33 mouse cellular contexts compared by ENCODE assay signal in genomic region chr6:47842337-47842736, GRCm38 (mm10). TPM values are rescaled to one million over a fixed set of nuclear protein-coding genes. Genes with fewer than 3 reads are reported as not detected.
A peak's percentile ranks its signal among the peaks of the same experiment; 100 is the strongest.
DNase-seq lines count a peak whose midpoint lies in the region; ATAC-seq and TF ChIP-seq lines count a peak whose summit lies in the region.
"Had no signal": no experiment of that assay in that cellular context is flagged by ENCODE, and none has a peak within 500 bp of the region (broad histone marks: within the 10 kb centered on the region; RNA-seq: fewer than 3 reads in every experiment).

No protein-coding gene starts in this region.

- H3K4me3 ChIP-seq in MEL (ENCODE audit: control insufficient read depth in 1 of 2, insufficient read depth in 1 of 2, low read depth in 2 of 2, low read length in 2 of 2) = no peak overlapping the region
- H3K4me3 ChIP-seq in liver, embryonic 14.5 days (ENCODE audit: insufficient read depth in 1 of 2, low read depth in 2 of 2, low read length in 2 of 2) = no peak overlapping the region
- no peak overlapping the region for H3K4me3 ChIP-seq in liver, postnatal 0 days (ENCODE audit: low read depth, low read length)
- H3K4me3 ChIP-seq in lung, postnatal 0 days (ENCODE audit: low read depth, low read length) = no peak overlapping the region
- no peak overlapping the region for H3K4me3 ChIP-seq in stomach, postnatal 0 days (ENCODE audit: low read depth, low read length)
- H3K4me3 ChIP-seq: embryonic facial prominence, embryonic 10.5 days; embryonic facial prominence, embryonic 13.5 days; forebrain, embryonic 10.5 days; forebrain, embryonic 13.5 days; gastrocnemius, adult 2 months; heart, embryonic 12.5 days; heart, embryonic 15.5 days; hindbrain, embryonic 10.5 days; hindbrain, embryonic 13.5 days had no signal

- DNase-seq in MEL (ENCODE audit: low read depth, low spot score) = peak; percentile 39
- DNase-seq in liver, embryonic 14.5 days (ENCODE audit: low read depth in 3 of 3, low spot score in 3 of 3) = peak in 1 of 3 experiments; percentile 36
- no peak for DNase-seq in liver, postnatal 0 days
- no peak for DNase-seq in gastrocnemius, postnatal 4 days (ENCODE audit: low spot score in 2 of 2)
- no peak for DNase-seq in thymus, postnatal 14 days
- DNase-seq in lung, postnatal 0 days (ENCODE audit: low spot score) = no peak
- no peak for DNase-seq in stomach, postnatal 0 days (ENCODE audit: low spot score)
- DNase-seq: adrenal gland, adult 2 months; adrenal gland, postnatal 14 days; B cell, adult 2 months; cerebellum, adult 11 months; cerebellum, adult 2 months; cerebellum, adult 9-11 months; cerebellum, postnatal 25 days; embryo, embryonic 11 days; gastrocnemius, adult 2 months; gastrocnemius, postnatal 14 days; heart, adult 18-20 months; heart, postnatal 10 days; heart, postnatal 36 days had no signal

- no peak for TF ChIP-seq CTCF in MEL (IDR thresholded peaks at IDR 0.05 in 2 of 3, conservative IDR thresholded peaks at IDR 0.05 in 1 of 3; ENCODE audit: control insufficient read depth in 1 of 3, insufficient read depth in 1 of 3, low read depth in 2 of 3, low read length in 3 of 3, poor library complexity in 1 of 3, severe bottlenecking in 1 of 3)
- no peak for TF ChIP-seq CTCF in liver, embryonic 14.5 days (IDR thresholded peaks at IDR 0.05; ENCODE audit: low read depth)
- TF ChIP-seq CTCF in liver, postnatal 0 days (IDR thresholded peaks at IDR 0.05; ENCODE audit: low read depth) = no peak
- no peak for TF ChIP-seq CTCF in lung, postnatal 0 days (IDR thresholded peaks at IDR 0.05)
- TF ChIP-seq CTCF in stomach, postnatal 0 days (IDR thresholded peaks at IDR 0.05; ENCODE audit: low read depth) = no peak

- H3K79me2 ChIP-seq in MEL (ENCODE audit: control insufficient read depth, insufficient read depth, low read length, poor library complexity) = peaks cover 11% of the 10 kb centered on the region; the same call in 1 of the 2 replicates

- H3K4me2 ChIP-seq in liver, embryonic 14.5 days (ENCODE audit: low read depth) = no peak overlapping the region
- H3K4me2 ChIP-seq in liver, postnatal 0 days (ENCODE audit: low read depth, low read length) = no peak overlapping the region
- no peak overlapping the region for H3K4me2 ChIP-seq in lung, postnatal 0 days (replicated peaks; ENCODE audit: low read depth, low read length)
- no peak overlapping the region for H3K4me2 ChIP-seq in stomach, postnatal 0 days (replicated peaks; ENCODE audit: low read depth)
- H3K4me2 ChIP-seq: embryonic facial prominence, embryonic 13.5 days; forebrain, embryonic 13.5 days; heart, embryonic 12.5 days; heart, embryonic 15.5 days; hindbrain, embryonic 13.5 days had no signal

- no peak for TF ChIP-seq RAD21 in MEL (IDR thresholded peaks at IDR 0.05; ENCODE audit: low read depth, low read length)

- ATAC-seq in erythroblast, adult 5-6 weeks (replicated peaks; ENCODE audit: low FRiP score, poor library complexity, severe bottlenecking) = peak; percentile 68
- ATAC-seq in liver, embryonic 14.5 days (ENCODE audit: insufficient read depth) = peak; percentile 72
- ATAC-seq in liver, postnatal 0 days = peak; percentile 33; the same call in 1 of the 2 replicates
- no peak for ATAC-seq in lung, postnatal 0 days
- no peak for ATAC-seq in stomach, postnatal 0 days (ENCODE audit: low FRiP score, low TSS enrichment)
- ATAC-seq: forebrain, embryonic 13.5 days; forebrain, embryonic 16.5 days; hindbrain, embryonic 16.5 days had no signal

- H3K9ac ChIP-seq in MEL (ENCODE audit: control insufficient read depth, low read depth, low read length, poor library complexity, severe bottlenecking) = no peak overlapping the region
- H3K9ac ChIP-seq in liver, embryonic 14.5 days (replicated peaks) = no peak overlapping the region
- H3K9ac ChIP-seq in liver, postnatal 0 days (replicated peaks) = no peak overlapping the region
- H3K9ac ChIP-seq in lung, postnatal 0 days (replicated peaks; ENCODE audit: low read depth) = no peak overlapping the region
- H3K9ac ChIP-seq in stomach, postnatal 0 days (ENCODE audit: low read length) = no peak overlapping the region
- H3K9ac ChIP-seq: embryonic facial prominence, embryonic 13.5 days; forebrain, embryonic 13.5 days; heart, embryonic 12.5 days; heart, embryonic 15.5 days; hindbrain, embryonic 13.5 days had no signal

- H3K27ac ChIP-seq in MEL (ENCODE audit: control insufficient read depth, low read depth, low read length) = peak overlapping the region; percentile 55
- no peak overlapping the region; the same call in 1 of the 2 replicates for H3K27ac ChIP-seq in liver, embryonic 14.5 days
- H3K27ac ChIP-seq in liver, postnatal 0 days (ENCODE audit: low read depth) = no peak overlapping the region
- no peak overlapping the region for H3K27ac ChIP-seq in lung, postnatal 0 days (ENCODE audit: low read length)
- no peak overlapping the region for H3K27ac ChIP-seq in stomach, postnatal 0 days (replicated peaks)
- H3K27ac ChIP-seq: embryonic facial prominence, embryonic 10.5 days; embryonic facial prominence, embryonic 13.5 days; forebrain, embryonic 10.5 days; forebrain, embryonic 13.5 days; gastrocnemius, adult 2 months; heart, embryonic 15.5 days; hindbrain, embryonic 10.5 days; hindbrain, embryonic 13.5 days had no signal

- peaks cover 8 to 31% of the 10 kb centered on the region in 2 experiments for H3K36me3 ChIP-seq in MEL (ENCODE audit: control insufficient read depth in 1 of 2, insufficient read depth in 2 of 2, low read length in 2 of 2)
- H3K36me3 ChIP-seq in liver, embryonic 14.5 days (replicated peaks; ENCODE audit: control insufficient read depth, insufficient read depth, low read depth) = no peaks in the 10 kb centered on the region
- peaks cover 2% of the 10 kb centered on the region; the same call in 1 of the 2 replicates for H3K36me3 ChIP-seq in liver, postnatal 0 days (replicated peaks; ENCODE audit: insufficient read depth, low read length)
- H3K36me3 ChIP-seq in lung, postnatal 0 days (ENCODE audit: insufficient read depth, low read length) = no peaks in the 10 kb centered on the region
- no peaks in the 10 kb centered on the region; the same call in 1 of the 2 replicates for H3K36me3 ChIP-seq in stomach, postnatal 0 days (ENCODE audit: control insufficient read depth, insufficient read depth, low read length)
- H3K36me3 ChIP-seq: heart, embryonic 15.5 days had no signal

- WGBS in liver, embryonic 14.5 days (ENCODE audit: insufficient replicate concordance) = 79% methylated on average over 1 of the region's 1 CpGs
- WGBS in liver, postnatal 0 days (ENCODE audit: insufficient replicate concordance) = 79% methylated on average over 1 of the region's 1 CpGs
- 96% methylated on average over 1 of the region's 1 CpGs for WGBS in lung, postnatal 0 days
- 86% methylated on average over 1 of the region's 1 CpGs for WGBS in stomach, postnatal 0 days

- peak; percentile 32 to 39; a peak in 2 of 4 replicates for TF ChIP-seq EP300 in MEL (IDR thresholded peaks at IDR 0.05; ENCODE audit: low read depth in 1 of 2, low read length in 2 of 2)
- no peak for TF ChIP-seq EP300 in liver, embryonic 14.5 days (IDR thresholded peaks at IDR 0.05; ENCODE audit: low read depth)
- TF ChIP-seq EP300 in liver, postnatal 0 days (IDR thresholded peaks at IDR 0.05; ENCODE audit: low read depth) = no peak
- TF ChIP-seq EP300 in lung, postnatal 0 days (IDR thresholded peaks at IDR 0.05) = no peak
- TF ChIP-seq EP300 in stomach, postnatal 0 days (optimal IDR thresholded peaks at IDR 0.05) = no peak

- peaks cover 16% of the 10 kb centered on the region in 2 experiments for H3K4me1 ChIP-seq in MEL (ENCODE audit: control insufficient read depth in 1 of 2, insufficient read depth in 2 of 2, low read length in 2 of 2)
- H3K4me1 ChIP-seq in liver, embryonic 14.5 days (replicated peaks; ENCODE audit: control insufficient read depth in 2 of 2, insufficient read depth in 2 of 2, low read length in 1 of 2) = peaks cover 17 to 19% of the 10 kb centered on the region in 2 experiments
- peaks cover 7% of the 10 kb centered on the region for H3K4me1 ChIP-seq in liver, postnatal 0 days (ENCODE audit: insufficient read depth)
- no peaks in the 10 kb centered on the region; the same call in 1 of the 2 replicates for H3K4me1 ChIP-seq in lung, postnatal 0 days (ENCODE audit: insufficient read depth, low read depth, low read length)
- H3K4me1 ChIP-seq in stomach, postnatal 0 days (replicated peaks; ENCODE audit: control insufficient read depth, insufficient read depth) = no peaks in the 10 kb centered on the region
- H3K4me1 ChIP-seq: embryonic facial prominence, embryonic 10.5 days; forebrain, embryonic 10.5 days; hindbrain, embryonic 10.5 days had no signal

- TF ChIP-seq POLR2A in MEL (IDR thresholded peaks at IDR 0.05; ENCODE audit: control insufficient read depth in 1 of 2, insufficient read depth in 1 of 2, low read depth in 1 of 2, low read length in 2 of 2, poor library complexity in 1 of 2) = no peak

- H3K27me3 ChIP-seq in MEL (ENCODE audit: control insufficient read depth in 1 of 2, insufficient read depth in 2 of 2, low read length in 2 of 2) = no peaks in the 10 kb centered on the region
- no peaks in the 10 kb centered on the region for H3K27me3 ChIP-seq in liver, embryonic 14.5 days (ENCODE audit: control insufficient read depth, insufficient read depth, low read length)
- H3K27me3 ChIP-seq in liver, postnatal 0 days (ENCODE audit: insufficient read depth, low read length) = no peaks in the 10 kb centered on the region
- H3K27me3 ChIP-seq in lung, postnatal 0 days (replicated peaks; ENCODE audit: insufficient read depth, low read length) = no peaks in the 10 kb centered on the region
- H3K27me3 ChIP-seq in stomach, postnatal 0 days (ENCODE audit: control insufficient read depth, insufficient read depth, low read length) = no peaks in the 10 kb centered on the region
- H3K27me3 ChIP-seq: CH12.LX; embryonic facial prominence, embryonic 13.5 days; forebrain, embryonic 13.5 days; heart, embryonic 15.5 days; hindbrain, embryonic 13.5 days had no signal

- no peaks in the 10 kb centered on the region for H3K9me3 ChIP-seq in MEL (replicated peaks; ENCODE audit: insufficient read depth, low read length)
- H3K9me3 ChIP-seq in liver, embryonic 14.5 days (ENCODE audit: control insufficient read depth, low read length) = no peaks in the 10 kb centered on the region
- H3K9me3 ChIP-seq in liver, postnatal 0 days (ENCODE audit: low read length) = no peaks in the 10 kb centered on the region
- H3K9me3 ChIP-seq in lung, postnatal 0 days (ENCODE audit: low read length) = no peaks in the 10 kb centered on the region
- H3K9me3 ChIP-seq in stomach, postnatal 0 days (ENCODE audit: control insufficient read depth, low read length) = no peaks in the 10 kb centered on the region
- H3K9me3 ChIP-seq: embryonic facial prominence, embryonic 10.5 days; embryonic facial prominence, embryonic 13.5 days; forebrain, embryonic 10.5 days; forebrain, embryonic 13.5 days; G1E; heart, embryonic 12.5 days; heart, embryonic 15.5 days; hindbrain, embryonic 10.5 days; hindbrain, embryonic 13.5 days had no signal

RNA-seq across cellular contexts. Expression of gene Zfp398, which starts 6.9 kb away (rescaled TPM):
- total RNA-seq in MEL (2012; rRNA removed) = 4.2 and 4.7 TPM in 2 replicates
- polyA plus RNA-seq in MEL (2012; ENCODE audit: insufficient read depth in 1 of 2, insufficient read length in 2 of 2, low read depth in 1 of 2, low replicate concordance in 2 of 2, missing spikeins in 1 of 2) = 1 to 10 TPM in 1 of 2 experiments, not detected in 1; 9.5 TPM
- total RNA-seq in erythroblast, adult 5-6 weeks (2015; ENCODE audit: low replicate concordance) = 1.3 and 8.5 TPM in 2 replicates
- total RNA-seq in erythroblast, adult 5-6 weeks (2017; ENCODE audit: low replicate concordance) = 3.5 and 4.3 TPM in 2 replicates
- polyA plus RNA-seq in liver, embryonic 14.5 days (2012; rRNA removed) = 1.4 and 1.7 TPM in 2 replicates
- 1.2 and 1.4 TPM in 2 replicates for polyA plus RNA-seq in liver, embryonic 14.5 days (2014; fragmentation: Nextera tagmentation; extraction: Ambion mirVana)
- 1.4 and 1.6 TPM in 2 replicates for polyA plus RNA-seq in liver, postnatal 0 days (2015; fragmentation: Nextera tagmentation; extraction: Ambion mirVana)
- total RNA-seq in gastrocnemius, postnatal 4 days (2021) = 1 to 10 TPM; 7.5 to 8.8 TPM
- 4.7 and 5.2 TPM in 2 replicates for polyA plus RNA-seq in lung, postnatal 0 days (2015; fragmentation: Nextera tagmentation; extraction: Ambion mirVana)
- 3.8 and 4.0 TPM in 2 replicates for polyA plus RNA-seq in stomach, postnatal 0 days (2015; fragmentation: Nextera tagmentation; extraction: Ambion mirVana)

RNA-seq across cellular contexts. Expression of gene Zfp786, which starts 11.7 kb away (rescaled TPM):
- 1.2 and 2.0 TPM in 2 replicates for total RNA-seq in MEL (2012; rRNA removed)
- polyA plus RNA-seq in MEL (2012; ENCODE audit: insufficient read depth in 1 of 2, insufficient read length in 2 of 2, low read depth in 1 of 2, low replicate concordance in 2 of 2, missing spikeins in 1 of 2) = 1 to 10 TPM in 1 of 2 experiments, not detected in 1; 1.3 TPM
- not detected in 2 replicates for total RNA-seq in erythroblast, adult 5-6 weeks (2015; ENCODE audit: low replicate concordance)
- 0.28 TPM in 1 of 2 replicates, not detected in the other for total RNA-seq in erythroblast, adult 5-6 weeks (2017; ENCODE audit: low replicate concordance)
- polyA plus RNA-seq in liver, embryonic 14.5 days (2012; rRNA removed) = 0.17 and 0.19 TPM in 2 replicates
- polyA plus RNA-seq in liver, embryonic 14.5 days (2014; fragmentation: Nextera tagmentation; extraction: Ambion mirVana) = 0.24 and 0.39 TPM in 2 replicates
- polyA plus RNA-seq in liver, postnatal 0 days (2015; fragmentation: Nextera tagmentation; extraction: Ambion mirVana) = 0.28 and 0.51 TPM in 2 replicates
- total RNA-seq in gastrocnemius, postnatal 4 days (2021) = 1 to 10 TPM; 1.0 to 1.3 TPM
- polyA plus RNA-seq in lung, postnatal 0 days (2015; fragmentation: Nextera tagmentation; extraction: Ambion mirVana) = 0.98 and 1.0 TPM in 2 replicates
- polyA plus RNA-seq in stomach, postnatal 0 days (2015; fragmentation: Nextera tagmentation; extraction: Ambion mirVana) = 1.0 and 1.1 TPM in 2 replicates

RNA-seq across cellular contexts. Expression of gene Pdia4, which starts 29.1 kb away (rescaled TPM):
- 95.0 and 112 TPM in 2 replicates for total RNA-seq in MEL (2012; rRNA removed)
- polyA plus RNA-seq in MEL (2012; ENCODE audit: insufficient read depth in 1 of 2, insufficient read length in 2 of 2, low read depth in 1 of 2, low replicate concordance in 2 of 2, missing spikeins in 1 of 2) = 10 to 100 TPM in 1 of 2 experiments, not detected in 1; 91.4 TPM
- 18.4 and 22.8 TPM in 2 replicates for total RNA-seq in erythroblast, adult 5-6 weeks (2015; ENCODE audit: low replicate concordance)
- 33.5 and 45.1 TPM in 2 replicates for total RNA-seq in erythroblast, adult 5-6 weeks (2017; ENCODE audit: low replicate concordance)
- 27.5 and 42.4 TPM in 2 replicates for polyA plus RNA-seq in liver, embryonic 14.5 days (2012; rRNA removed)
- 86.1 and 90.4 TPM in 2 replicates for polyA plus RNA-seq in liver, embryonic 14.5 days (2014; fragmentation: Nextera tagmentation; extraction: Ambion mirVana)
- 101 and 116 TPM in 2 replicates for polyA plus RNA-seq in liver, postnatal 0 days (2015; fragmentation: Nextera tagmentation; extraction: Ambion mirVana)
- total RNA-seq in gastrocnemius, postnatal 4 days (2021) = 10 to 100 TPM; 60.3 to 64.3 TPM
- polyA plus RNA-seq in lung, postnatal 0 days (2015; fragmentation: Nextera tagmentation; extraction: Ambion mirVana) = 98.0 and 123 TPM in 2 replicates
- polyA plus RNA-seq in stomach, postnatal 0 days (2015; fragmentation: Nextera tagmentation; extraction: Ambion mirVana) = 169 and 180 TPM in 2 replicates

RNA-seq across cellular contexts. Expression of gene Zfp282, which starts 34.7 kb away (rescaled TPM):
- total RNA-seq in MEL (2012; rRNA removed) = 8.2 and 8.5 TPM in 2 replicates
- 10 to 100 TPM in 1 of 2 experiments, not detected in 1; 13.8 TPM for polyA plus RNA-seq in MEL (2012; ENCODE audit: insufficient read depth in 1 of 2, insufficient read length in 2 of 2, low read depth in 1 of 2, low replicate concordance in 2 of 2, missing spikeins in 1 of 2)
- 0.38 and 0.63 TPM in 2 replicates for total RNA-seq in erythroblast, adult 5-6 weeks (2015; ENCODE audit: low replicate concordance)
- 1.2 and 1.3 TPM in 2 replicates for total RNA-seq in erythroblast, adult 5-6 weeks (2017; ENCODE audit: low replicate concordance)
- 2.1 and 2.4 TPM in 2 replicates for polyA plus RNA-seq in liver, embryonic 14.5 days (2012; rRNA removed)
- 2.1 and 2.3 TPM in 2 replicates for polyA plus RNA-seq in liver, embryonic 14.5 days (2014; fragmentation: Nextera tagmentation; extraction: Ambion mirVana)
- 2.0 and 2.4 TPM in 2 replicates for polyA plus RNA-seq in liver, postnatal 0 days (2015; fragmentation: Nextera tagmentation; extraction: Ambion mirVana)
- 10 to 100 TPM; 14.2 to 15.2 TPM for total RNA-seq in gastrocnemius, postnatal 4 days (2021)
- polyA plus RNA-seq in lung, postnatal 0 days (2015; fragmentation: Nextera tagmentation; extraction: Ambion mirVana) = 9.0 and 9.6 TPM in 2 replicates
- polyA plus RNA-seq in stomach, postnatal 0 days (2015; fragmentation: Nextera tagmentation; extraction: Ambion mirVana) = 6.8 and 7.5 TPM in 2 replicates

Comparison
In these comparisons a context has a peak if more than half of its experiments do, and no peak if none do; other contexts are left out.
1. ATAC-seq: peak in erythroblast, adult 5-6 weeks (single experiment), liver, embryonic 14.5 days (single experiment) and liver, postnatal 0 days (single experiment); none in lung, postnatal 0 days (single experiment) and stomach, postnatal 0 days (single experiment).